Mouse (Mus musculus): ENCODE measurements around the gene Thtpa. TPM values are rescaled to one million over a fixed set of nuclear protein-coding genes. Genes with fewer than 3 reads are reported as not detected.

Thtpa gene
- polyA plus RNA-seq, 1 experiment from 2014 or later = 12.4 TPM

GRCm38 (mm10) chr14:55071756-55072155, 22.8 kb upstream of the Thtpa start:
- no peaks in the 10 kb centered on the region; the same call in none of the 2 replicates for H3K36me3 ChIP-seq (ENCODE audit: control insufficient read depth, insufficient read depth, low read length)
- H3K27me3 ChIP-seq (ENCODE audit: control insufficient read depth, insufficient read depth, low read length) = peaks cover 20% of the 10 kb centered on the region
- H3K9me3 ChIP-seq (replicated peaks; ENCODE audit: control insufficient read depth, low read length) = no peaks in the 10 kb centered on the region
- H3K9ac ChIP-seq (ENCODE audit: low read depth, low read length) = no peak overlapping the region
- H3K4me1 ChIP-seq (ENCODE audit: control insufficient read depth, insufficient read depth, low read length) = 0 out of 2 replicates have a peak, but pooled peaks cover 6% of the 10 kb centered on the region
- no peak for ATAC-seq (replicated peaks; ENCODE audit: insufficient number of reproducible peaks, low FRiP score, low TSS enrichment)
- H3K27ac ChIP-seq (ENCODE audit: low read depth, low read length) = no peak overlapping the region
- peak overlapping the region; percentile 31 for H3K4me2 ChIP-seq
- H3K4me3 ChIP-seq (ENCODE audit: low read depth, low read length) = peak overlapping the region; percentile 5; the same call in 1 of the 2 replicates
- whole genome bisulfite sequencing (ENCODE audit: insufficient replicate concordance) = 23% methylated on average over 19 of the region's 19 CpGs

- H3K27ac ChIP-seq (ENCODE audit: low read depth, low read length) = no peak overlapping the region
- H3K4me3 ChIP-seq (ENCODE audit: low read depth, low read length) = no peak overlapping the region
- H3K9ac ChIP-seq (ENCODE audit: low read depth, low read length) = no peak overlapping the region
- WGBS (ENCODE audit: insufficient replicate concordance) = 82% methylated on average over 12 of the region's 12 CpGs
- H3K9me3 ChIP-seq (replicated peaks; ENCODE audit: control insufficient read depth, low read length) = no peaks in the 10 kb centered on the region
- H3K27me3 ChIP-seq (ENCODE audit: control insufficient read depth, insufficient read depth, low read length) = peaks cover 31% of the 10 kb centered on the region
- ATAC-seq (replicated peaks; ENCODE audit: insufficient number of reproducible peaks, low FRiP score, low TSS enrichment) = no peak
- peaks cover 11% of the 10 kb centered on the region for H3K4me1 ChIP-seq (ENCODE audit: control insufficient read depth, insufficient read depth, low read length)
- no peak overlapping the region for H3K4me2 ChIP-seq
- H3K36me3 ChIP-seq (ENCODE audit: control insufficient read depth, insufficient read depth, low read length) = no peaks in the 10 kb centered on the region; the same call in 1 of the 2 replicates
Measured at GRCm38 (mm10) chr14:55074416-55074815, 20.2 kb upstream of the Thtpa start.

GRCm38 (mm10) chr14:55076224-55076623, 18.4 kb upstream of the Thtpa start:
- no peak overlapping the region for H3K9ac ChIP-seq (ENCODE audit: low read depth, low read length)
- H3K27me3 ChIP-seq (ENCODE audit: control insufficient read depth, insufficient read depth, low read length) = peaks cover 30% of the 10 kb centered on the region
- no peaks in the 10 kb centered on the region; the same call in 1 of the 2 replicates for H3K36me3 ChIP-seq (ENCODE audit: control insufficient read depth, insufficient read depth, low read length)
- H3K4me2 ChIP-seq = no peak overlapping the region
- H3K4me3 ChIP-seq (ENCODE audit: low read depth, low read length) = no peak overlapping the region
- WGBS (ENCODE audit: insufficient replicate concordance) = 48% methylated on average over 6 of the region's 6 CpGs
- no peak overlapping the region for H3K27ac ChIP-seq (ENCODE audit: low read depth, low read length)
- ATAC-seq (replicated peaks; ENCODE audit: insufficient number of reproducible peaks, low FRiP score, low TSS enrichment) = no peak
- no peaks in the 10 kb centered on the region for H3K9me3 ChIP-seq (replicated peaks; ENCODE audit: control insufficient read depth, low read length)
- H3K4me1 ChIP-seq (ENCODE audit: control insufficient read depth, insufficient read depth, low read length) = peaks cover 11% of the 10 kb centered on the region

GRCm38 (mm10) chr14:55076956-55077355, 17.6 kb upstream of the Thtpa start:
- WGBS (ENCODE audit: insufficient replicate concordance) = 52% methylated on average over 3 of the region's 3 CpGs
- Histone ChIP-seq H3K4me3 (ENCODE audit: low read depth, low read length) (no peak overlapping the region), H3K4me1 (ENCODE audit: control insufficient read depth, insufficient read depth, low read length) (peaks cover 8% of the 10 kb centered on the region), H3K9ac (ENCODE audit: low read depth, low read length) (no peak overlapping the region), H3K4me2 (no peak overlapping the region), H3K27me3 (ENCODE audit: control insufficient read depth, insufficient read depth, low read length) (peaks cover 24% of the 10 kb centered on the region), H3K27ac (ENCODE audit: low read depth, low read length) (no peak overlapping the region), H3K36me3 (ENCODE audit: control insufficient read depth, insufficient read depth, low read length) (no peaks in the 10 kb centered on the region; the same call in 1 of the 2 replicates), H3K9me3 (replicated peaks; ENCODE audit: control insufficient read depth, low read length) (no peaks in the 10 kb centered on the region)
- ATAC-seq (replicated peaks; ENCODE audit: insufficient number of reproducible peaks, low FRiP score, low TSS enrichment) = no peak

- Histone ChIP-seq H3K4me3 (ENCODE audit: low read depth, low read length) (no peak overlapping the region; the same call in 1 of the 2 replicates), H3K9ac (ENCODE audit: low read depth, low read length) (no peak overlapping the region)
Measured at GRCm38 (mm10) chr14:55077481-55078365, 16.9 kb upstream of the Thtpa start.

GRCm38 (mm10) chr14:55078366-55078989, 16.1 kb upstream of the Thtpa start:
- Histone ChIP-seq H3K4me3 (ENCODE audit: low read depth, low read length) (peak overlapping the region; percentile 13), H3K27me3 (ENCODE audit: control insufficient read depth, insufficient read depth, low read length) (peaks cover 16% of the 10 kb centered on the region), H3K4me1 (ENCODE audit: control insufficient read depth, insufficient read depth, low read length) (peaks cover 8% of the 10 kb centered on the region), H3K9ac (ENCODE audit: low read depth, low read length) (peak overlapping the region; percentile 34; the same call in 1 of the 2 replicates), H3K9me3 (replicated peaks; ENCODE audit: control insufficient read depth, low read length) (no peaks in the 10 kb centered on the region), H3K36me3 (ENCODE audit: control insufficient read depth, insufficient read depth, low read length) (no peaks in the 10 kb centered on the region; the same call in 1 of the 2 replicates), H3K27ac (ENCODE audit: low read depth, low read length) (no peak overlapping the region), H3K4me2 (peak overlapping the region; percentile 56)
- 4% methylated on average over 23 of the region's 23 CpGs for WGBS (ENCODE audit: insufficient replicate concordance)
- no peak for ATAC-seq (replicated peaks; ENCODE audit: insufficient number of reproducible peaks, low FRiP score, low TSS enrichment)

More at GRCm38 (mm10) chr14:55077481-55078365, 16.9 kb upstream of the Thtpa start:
- Histone ChIP-seq H3K4me1 (ENCODE audit: control insufficient read depth, insufficient read depth, low read length) (peaks cover 8% of the 10 kb centered on the region), H3K27me3 (ENCODE audit: control insufficient read depth, insufficient read depth, low read length) (peaks cover 19% of the 10 kb centered on the region), H3K27ac (ENCODE audit: low read depth, low read length) (no peak overlapping the region), H3K4me2 (peak overlapping the region; percentile 56), H3K9me3 (replicated peaks; ENCODE audit: control insufficient read depth, low read length) (no peaks in the 10 kb centered on the region), H3K36me3 (ENCODE audit: control insufficient read depth, insufficient read depth, low read length) (no peaks in the 10 kb centered on the region; the same call in 1 of the 2 replicates)
- WGBS (ENCODE audit: insufficient replicate concordance) = 19% methylated on average over 15 of the region's 15 CpGs
- no peak for ATAC-seq (replicated peaks; ENCODE audit: insufficient number of reproducible peaks, low FRiP score, low TSS enrichment)

GRCm38 (mm10) chr14:55079214-55079970, 15.2 kb upstream of the Thtpa start:
- no peak overlapping the region for H3K9ac ChIP-seq (ENCODE audit: low read depth, low read length)
- peaks cover 8% of the 10 kb centered on the region for H3K4me1 ChIP-seq (ENCODE audit: control insufficient read depth, insufficient read depth, low read length)
- WGBS (ENCODE audit: insufficient replicate concordance) = 20% methylated on average over 8 of the region's 8 CpGs
- H3K4me2 ChIP-seq = peak overlapping the region; percentile 56; the same call in 1 of the 2 replicates
- H3K27ac ChIP-seq (ENCODE audit: low read depth, low read length) = no peak overlapping the region
- H3K27me3 ChIP-seq (ENCODE audit: control insufficient read depth, insufficient read depth, low read length) = peaks cover 16% of the 10 kb centered on the region
- no peak overlapping the region for H3K4me3 ChIP-seq (ENCODE audit: low read depth, low read length)
- peak; percentile 35; the same call in 1 of the 2 replicates for ATAC-seq (replicated peaks; ENCODE audit: insufficient number of reproducible peaks, low FRiP score, low TSS enrichment)
- H3K9me3 ChIP-seq (replicated peaks; ENCODE audit: control insufficient read depth, low read length) = no peaks in the 10 kb centered on the region
- no peaks in the 10 kb centered on the region for H3K36me3 ChIP-seq (ENCODE audit: control insufficient read depth, insufficient read depth, low read length)

GRCm38 (mm10) chr14:55081105-55081504, 13.5 kb upstream of the Thtpa start:
- no peak for ATAC-seq (replicated peaks; ENCODE audit: insufficient number of reproducible peaks, low FRiP score, low TSS enrichment)
- Histone ChIP-seq H3K9me3 (replicated peaks; ENCODE audit: control insufficient read depth, low read length) (no peaks in the 10 kb centered on the region), H3K9ac (ENCODE audit: low read depth, low read length) (no peak overlapping the region), H3K27ac (ENCODE audit: low read depth, low read length) (no peak overlapping the region), H3K4me1 (ENCODE audit: control insufficient read depth, insufficient read depth, low read length) (peaks cover 15% of the 10 kb centered on the region), H3K36me3 (ENCODE audit: control insufficient read depth, insufficient read depth, low read length) (no peaks in the 10 kb centered on the region), H3K4me2 (no peak overlapping the region), H3K27me3 (ENCODE audit: control insufficient read depth, insufficient read depth, low read length) (peaks cover 13% of the 10 kb centered on the region), H3K4me3 (ENCODE audit: low read depth, low read length) (no peak overlapping the region)
- WGBS (ENCODE audit: insufficient replicate concordance) = 25% methylated on average over 5 of the region's 5 CpGs

Measured in heart, embryonic 11.5 days (tissue).